Mouse (Mus musculus) left cerebral cortex, adult 11 months (tissue): ENCODE measurements around the gene Dvl2.
A peak's percentile ranks its signal among the peaks of the same experiment; 100 is the strongest.
"Not testable (repeated sequence)": the region's sequence is repeated elsewhere in the genome, so short reads cannot be mapped to it uniquely, and the experiment has no call there.

ENCODE experiments used
- DNase-seq: peaks from one replicate; pipeline ENCODE4 v3.0.0; 2022; ENCODE audit warnings: low spot score

The Dvl2 gene

DNA sequence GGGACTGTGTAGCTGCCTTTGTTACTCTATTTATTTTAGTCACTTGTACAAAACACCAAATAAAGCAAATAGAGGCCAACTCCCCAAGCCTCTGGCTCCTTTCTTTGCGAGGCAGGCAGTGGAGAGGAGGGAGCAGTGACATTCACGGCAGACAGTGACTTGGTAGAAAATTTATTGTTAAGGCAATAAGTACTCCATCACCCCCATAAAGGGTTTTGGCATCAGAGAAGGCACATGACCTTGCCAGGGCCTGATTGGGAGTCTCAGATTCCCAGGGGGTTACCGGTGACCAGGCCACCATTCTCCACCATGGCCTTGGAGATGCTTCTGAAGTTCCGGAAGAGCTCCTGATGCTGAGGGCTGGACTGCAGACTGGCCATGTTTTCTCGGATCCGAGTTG, 9.6 kb downstream of the Dvl2 start:
- no peak for DNase-seq

- no peak for DNase-seq
Observed at GRCm38 (mm10) chr11:70010548-70010947, 10.2 kb downstream of the Dvl2 start.

DNA sequence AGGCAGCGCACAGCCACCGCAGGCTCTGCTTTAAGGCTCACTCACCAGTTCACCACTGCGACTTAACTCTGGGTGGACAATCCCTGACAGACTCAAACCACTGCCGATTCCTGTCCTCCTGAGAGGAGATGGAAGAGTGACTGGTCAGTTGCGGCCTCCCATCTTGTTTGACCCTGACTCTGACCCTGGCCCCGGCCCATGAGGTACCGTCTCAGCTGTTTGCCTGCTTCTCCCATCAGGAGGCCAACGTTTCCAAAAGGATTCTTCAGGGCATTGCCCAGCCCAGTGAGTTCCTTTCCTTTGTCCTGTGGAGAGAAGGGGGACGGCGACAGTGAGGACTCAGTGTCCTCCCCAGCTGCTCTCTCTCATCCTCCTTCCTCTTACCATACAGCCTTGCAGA, 10.6 kb downstream of the Dvl2 start:
- DNase-seq: no peak

DNA sequence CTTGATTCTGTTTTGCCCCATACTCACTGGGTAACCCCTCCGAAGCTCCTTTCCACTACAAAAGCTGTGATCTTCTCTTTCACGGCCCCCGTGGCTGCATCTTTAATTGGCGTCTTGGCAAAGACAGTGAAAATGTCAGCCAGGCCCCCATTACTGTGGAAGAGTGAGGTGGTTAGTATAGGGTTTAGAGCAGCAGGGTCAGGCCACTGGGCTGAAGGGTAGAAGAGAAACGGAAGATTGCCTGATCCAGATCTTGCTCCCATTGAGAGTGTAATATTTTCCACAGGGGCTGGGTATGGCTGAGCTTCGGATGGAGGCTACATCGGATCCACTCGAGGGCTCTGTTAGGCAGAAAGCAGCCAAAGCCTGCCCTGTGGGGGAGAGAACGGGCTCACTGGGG, 12.5 kb downstream of the Dvl2 start:
- no peak for DNase-seq

GRCm38 (mm10) chr11:70013408-70013807, 13.0 kb downstream of the Dvl2 start:
- no peak for DNase-seq

DNA sequence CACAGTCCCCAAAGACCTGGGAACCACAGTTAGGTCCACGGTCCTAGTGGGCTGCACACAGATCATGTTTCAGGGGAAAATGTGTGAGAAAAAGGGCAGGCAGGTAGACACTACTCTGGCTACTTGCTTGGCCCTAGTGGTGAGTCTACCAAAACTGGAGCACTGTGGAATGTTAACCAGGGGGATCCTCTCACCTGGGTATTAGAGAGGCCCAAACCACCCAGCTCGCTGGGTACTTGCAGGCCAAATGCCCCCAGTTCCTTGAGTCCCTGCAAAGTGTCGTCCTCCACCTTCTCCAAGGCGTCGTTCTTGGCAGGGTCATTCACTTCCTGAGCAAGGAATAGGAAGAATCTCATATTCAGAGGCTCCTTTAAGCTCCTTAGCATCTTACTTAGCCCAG, 13.7 kb downstream of the Dvl2 start:
- DNase-seq: no peak

- peak; percentile 82 for DNase-seq
Observed at GRCm38 (mm10) chr11:70014880-70015558, 14.6 kb downstream of the Dvl2 start, which contains the start of gene Acadvl. Acadvl (minus strand) TSS chr11:70015411.

- DNase-seq: no peak
Observed at GRCm38 (mm10) chr11:70015677-70016076, 15.3 kb downstream of the Dvl2 start.

- not testable (repeated sequence) for DNase-seq
Observed at GRCm38 (mm10) chr11:70016177-70016576, 15.8 kb downstream of the Dvl2 start.

GRCm38 (mm10) chr11:70016669-70017068, 16.3 kb downstream of the Dvl2 start, which contains the start of gene Dlg4:
Dlg4 (plus strand) TSS chr11:70016942.
- DNase-seq: no peak

DNA sequence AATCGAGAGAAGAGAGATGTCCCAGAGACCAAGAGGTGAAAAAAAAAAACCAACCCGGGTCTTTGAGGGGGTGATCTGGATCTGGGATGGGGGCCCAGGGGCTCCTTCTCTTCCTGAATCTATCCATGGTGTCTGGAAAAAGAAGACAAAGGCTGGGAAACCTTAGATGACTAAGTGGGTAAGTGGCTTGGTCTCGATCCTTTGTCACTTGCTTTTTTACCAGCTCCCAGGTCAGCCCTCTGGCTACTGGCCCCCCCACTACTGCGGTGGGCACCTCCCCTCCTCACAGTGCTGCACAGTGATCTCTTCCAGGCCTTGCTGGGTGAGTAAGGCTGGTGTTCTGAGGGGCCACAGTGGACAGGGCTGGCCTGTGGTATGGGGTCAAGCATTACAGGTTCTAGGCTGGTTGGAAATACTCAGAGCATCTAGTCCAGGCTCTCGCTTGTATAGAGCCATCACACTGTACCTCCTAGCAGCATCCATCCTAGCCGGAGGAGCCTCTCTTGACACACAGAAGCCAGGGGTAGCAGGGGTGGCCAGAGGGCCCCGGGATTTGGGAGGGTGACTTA, 16.9 kb downstream of the Dvl2 start:
- no peak for DNase-seq

GRCm38 (mm10) chr11:70018131-70018990, 18.0 kb downstream of the Dvl2 start:
- no peak for DNase-seq

DNA sequence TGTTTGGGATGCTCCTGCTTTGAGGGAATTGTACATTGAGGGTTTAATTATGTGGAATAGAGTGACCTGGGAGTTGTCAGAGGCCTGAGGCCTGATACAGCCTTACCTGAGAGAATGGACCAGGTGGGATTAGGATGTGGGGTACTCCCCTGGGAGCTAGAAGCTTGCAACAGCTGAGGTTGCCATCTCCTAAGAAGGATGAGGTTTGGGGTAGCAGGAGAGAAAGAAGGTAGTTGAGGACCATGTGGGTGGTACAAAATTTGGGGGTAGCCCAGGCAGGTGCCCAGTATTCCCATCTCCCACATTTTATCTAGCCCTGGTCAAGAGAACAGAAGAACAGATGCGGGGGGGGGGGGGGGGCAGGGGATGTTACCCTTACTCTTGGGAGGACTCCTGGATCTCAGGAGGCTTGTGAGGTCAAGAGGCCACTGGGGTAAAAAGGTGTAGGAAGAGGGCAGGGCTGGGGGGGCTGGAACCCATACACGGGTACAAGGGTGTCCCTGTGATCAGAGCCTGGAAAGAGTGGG, 19.2 kb downstream of the Dvl2 start:
- DNase-seq: no peak

GRCm38 (mm10) chr11:70020022-70020631, 19.7 kb downstream of the Dvl2 start:
- no peak for DNase-seq

DNA sequence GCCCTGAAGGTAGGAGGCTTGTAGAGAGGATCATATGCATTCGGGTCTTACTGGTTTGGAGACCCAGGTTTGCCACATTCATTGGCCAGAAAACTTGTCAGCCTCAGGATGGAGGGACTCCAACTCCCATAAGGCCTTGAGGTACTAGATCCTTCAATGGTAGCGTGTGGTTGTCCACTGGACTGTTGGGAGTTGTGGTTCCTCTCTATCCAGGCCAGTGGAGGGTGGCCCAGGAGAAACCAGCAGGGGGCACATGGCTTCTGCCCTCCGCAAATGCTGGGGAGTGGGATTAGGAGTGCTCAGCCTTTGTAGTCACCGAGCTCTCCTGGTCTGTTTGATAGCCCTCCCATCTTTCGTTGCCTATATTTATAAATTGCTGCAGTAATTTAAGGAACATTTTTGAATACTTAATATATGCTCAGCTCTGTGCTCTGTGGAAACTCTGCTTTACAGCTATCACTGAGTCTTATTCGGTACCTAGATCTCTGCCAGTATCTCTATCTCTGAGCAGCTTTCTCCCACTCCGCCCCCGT, 20.4 kb downstream of the Dvl2 start:
- DNase-seq: peak; percentile 79

GRCm38 (mm10) chr11:70021264-70022132, 21.1 kb downstream of the Dvl2 start:
- DNase-seq: peak; percentile 98

DNA sequence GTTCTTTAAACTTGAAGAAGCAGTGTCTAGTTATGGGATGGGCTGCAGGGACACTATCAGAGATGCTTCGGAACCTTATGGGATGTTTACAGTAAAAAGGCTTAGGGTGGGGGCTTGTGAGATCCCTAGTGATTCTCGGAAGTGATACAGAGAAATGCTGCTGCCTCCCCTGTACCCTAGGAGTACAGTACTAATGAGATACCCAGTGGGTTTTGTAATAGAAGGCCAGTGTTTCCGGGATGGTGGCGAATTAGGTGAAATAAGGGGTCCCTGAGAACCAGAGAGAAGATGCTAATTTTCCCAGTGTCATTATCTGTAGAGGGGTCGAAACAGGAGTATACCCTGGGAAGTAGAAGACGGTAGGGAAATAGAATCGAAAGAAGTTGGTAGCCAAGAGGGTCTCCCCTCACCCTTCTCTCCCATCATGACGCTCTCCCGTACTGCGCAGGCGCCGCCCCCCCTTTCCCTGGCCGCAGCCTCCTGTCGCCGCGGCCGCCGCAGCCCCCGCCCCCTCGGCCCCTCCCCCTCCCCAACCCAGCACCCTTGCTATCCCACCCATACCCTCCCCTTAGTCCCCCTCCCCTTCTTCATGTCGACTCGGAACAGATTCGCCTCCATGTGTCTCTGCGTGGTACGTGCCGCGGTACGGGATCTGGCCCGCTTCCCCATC, 23.2 kb downstream of the Dvl2 start:
- no peak for DNase-seq

DNA sequence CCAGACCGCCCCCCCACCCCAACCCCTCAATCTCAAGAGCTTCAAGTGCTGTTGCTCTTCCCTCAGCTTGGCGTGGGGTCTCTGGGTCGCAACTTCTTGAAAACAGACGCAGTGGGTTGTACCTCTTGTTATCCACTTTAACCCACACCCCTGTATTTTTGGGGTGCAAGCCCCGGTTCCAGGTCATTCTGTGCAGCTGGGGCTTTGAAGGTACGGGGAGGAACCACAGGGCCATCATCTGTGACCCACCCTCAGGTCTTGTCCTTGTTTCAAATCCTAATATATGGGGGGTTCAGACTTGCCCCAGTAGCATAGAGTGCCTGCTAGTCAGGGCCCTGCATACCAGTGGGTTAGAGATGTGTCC, 23.7 kb downstream of the Dvl2 start:
- no peak for DNase-seq

GRCm38 (mm10) chr11:70026689-70027088, 26.3 kb downstream of the Dvl2 start:
- no peak for DNase-seq

GRCm38 (mm10) chr11:70027397-70027796, 27.0 kb downstream of the Dvl2 start:
- DNase-seq: no peak
